Mouse (Mus musculus): ENCODE data around the gene Tcf7.

Tcf7 gene

GRCm38 (mm10) chr11:52268104-52268835 lies 14.5 kb downstream of the Tcf7 start:
- no peak for DNase-seq (ENCODE audit: low read depth, low spot score)

DNA sequence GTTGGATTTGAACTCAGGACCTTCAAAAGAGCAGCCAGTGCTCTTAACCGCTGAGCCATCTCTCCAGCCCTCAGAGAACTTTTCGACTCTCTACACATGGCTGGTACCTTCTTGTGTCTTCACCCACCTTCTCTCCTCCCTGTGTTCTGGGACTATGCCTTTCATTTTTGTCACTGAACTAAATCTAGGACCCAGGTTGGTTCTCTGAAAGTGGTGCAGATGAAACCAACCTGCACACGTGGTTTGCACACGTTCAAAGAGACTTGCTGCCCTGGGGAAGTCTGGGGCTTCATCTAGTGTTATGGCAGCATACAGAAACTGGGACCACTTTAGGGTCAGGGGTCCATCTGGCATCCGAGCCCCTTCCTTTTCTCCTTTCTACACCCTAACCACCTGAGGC lies 15.5 kb downstream of the Tcf7 start:
- DNase-seq (ENCODE audit: low read depth, low spot score) = no peak

DNA sequence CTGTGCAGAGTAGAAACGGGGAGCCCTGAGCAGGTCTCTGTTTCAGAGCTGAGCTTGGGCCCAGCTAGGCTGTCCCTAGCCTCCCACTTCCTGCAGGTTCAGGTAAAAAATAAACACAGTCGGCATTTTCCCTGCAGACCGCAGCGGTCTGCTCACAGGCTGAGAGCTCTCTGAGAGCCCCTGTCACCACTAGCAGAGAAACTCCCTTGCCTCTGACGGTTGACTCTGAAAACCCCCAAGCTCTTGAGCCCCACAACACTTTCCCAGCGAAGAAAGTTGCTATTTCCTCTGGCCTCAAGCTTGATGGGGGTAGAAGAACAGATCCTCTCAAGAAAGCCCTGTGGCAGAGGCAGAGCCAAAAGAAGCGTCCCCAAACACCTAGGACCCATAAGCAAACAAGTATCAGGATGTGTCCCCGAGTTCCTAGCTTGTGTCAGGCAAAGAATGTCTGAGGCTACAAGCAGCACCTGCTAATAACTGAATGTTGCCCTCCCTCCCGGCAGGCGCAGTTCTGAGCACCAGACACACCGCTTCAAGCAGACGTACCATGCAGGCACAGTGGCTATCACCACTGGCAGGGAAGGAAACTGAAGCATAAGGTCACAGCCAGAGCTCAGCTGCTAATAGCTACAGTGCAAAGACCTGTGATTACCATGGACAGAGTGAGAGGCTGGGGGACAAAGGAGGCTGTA lies 17.1 kb downstream of the Tcf7 start:
- no peak for DNase-seq (ENCODE audit: low read depth, low spot score)

DNA sequence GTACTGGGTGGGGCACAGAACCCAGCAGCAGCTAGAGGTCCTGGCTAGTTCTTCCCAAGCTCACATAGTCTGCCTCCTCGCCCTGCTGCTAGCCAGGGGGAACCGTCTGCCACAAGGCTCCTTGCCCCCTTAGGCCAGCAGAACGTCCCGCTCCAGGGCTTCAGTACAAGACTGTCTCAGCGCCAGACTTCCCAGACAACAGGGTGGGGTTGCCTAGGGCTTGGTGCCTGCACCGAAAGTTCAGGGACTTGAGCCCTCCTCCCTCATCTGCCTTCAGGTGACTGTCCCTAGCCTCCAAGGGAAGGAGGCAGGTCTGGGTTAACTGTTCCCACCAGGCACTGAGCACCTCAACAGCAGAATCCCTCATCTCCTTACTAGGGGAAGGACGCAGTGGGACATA lies 17.9 kb downstream of the Tcf7 start:
- DNase-seq (ENCODE audit: low read depth, low spot score) = no peak

- no peak for DNase-seq (ENCODE audit: low read depth, low spot score)
Measured at GRCm38 (mm10) chr11:52262338-52262737, 20.5 kb downstream of the Tcf7 start.

DNA sequence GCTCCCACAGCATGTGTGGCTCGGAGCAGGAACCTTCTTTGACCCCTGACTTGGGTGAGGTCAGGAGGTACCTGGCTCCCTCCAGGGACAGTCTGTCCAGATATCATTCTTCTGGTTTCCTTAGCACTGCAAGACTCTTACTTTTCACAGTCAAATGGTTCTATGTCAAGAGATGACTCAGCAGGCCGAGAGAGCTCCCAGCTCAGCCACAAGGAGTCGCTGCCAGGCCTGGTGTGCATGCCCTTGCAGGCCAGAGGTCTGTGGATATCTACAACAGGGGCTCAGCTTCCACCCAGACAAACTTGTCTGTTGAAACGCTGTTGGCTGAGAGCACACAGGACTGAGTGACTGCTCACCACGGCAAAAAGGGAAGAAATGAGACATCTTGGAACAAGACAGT lies 20.9 kb downstream of the Tcf7 start:
- no peak for DNase-seq (ENCODE audit: low read depth, low spot score)

- no peak for DNase-seq (ENCODE audit: low read depth, low spot score)
Measured at GRCm38 (mm10) chr11:52260878-52261277, 21.9 kb downstream of the Tcf7 start.

DNA sequence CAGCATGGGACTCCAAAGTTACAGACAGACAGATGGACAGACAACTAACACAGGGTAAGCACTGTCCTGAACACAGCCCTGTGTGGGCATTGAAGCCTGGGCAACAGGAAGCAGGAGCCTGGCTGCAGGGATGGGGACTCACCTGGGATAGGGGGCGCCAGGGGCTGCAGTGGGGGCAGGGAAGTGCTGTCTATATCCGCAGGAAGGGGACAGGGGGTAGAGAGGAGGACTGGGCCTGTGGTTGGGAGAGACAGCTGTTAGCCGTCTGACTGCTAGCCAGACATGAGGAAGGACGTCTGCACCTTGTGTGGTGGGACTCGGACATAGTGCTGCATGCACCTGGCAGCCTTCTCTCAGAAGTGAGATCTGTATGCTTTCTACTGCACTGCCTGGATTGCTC lies 24.1 kb downstream of the Tcf7 start:
- DNase-seq (ENCODE audit: low read depth, low spot score) = no peak

DNA sequence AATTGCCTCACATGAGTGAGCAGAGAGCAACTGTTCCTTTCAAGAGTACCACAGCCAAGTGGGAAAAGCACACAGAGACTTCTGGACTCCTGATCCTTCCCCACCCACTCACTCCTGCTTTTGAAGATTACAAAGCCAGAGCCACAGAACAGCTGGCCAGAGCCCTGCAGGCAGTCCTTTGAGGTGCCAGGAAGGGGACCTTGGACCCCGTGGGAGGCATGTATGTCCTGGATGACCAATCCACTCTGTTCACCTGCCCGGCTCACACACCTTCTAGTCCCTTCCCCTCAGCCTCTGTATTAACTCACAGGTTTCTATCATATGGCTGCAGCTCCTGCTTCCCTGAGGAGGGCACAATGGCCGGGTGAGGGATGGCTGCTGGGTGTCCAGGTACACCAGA lies 25.4 kb downstream of the Tcf7 start:
- DNase-seq (ENCODE audit: low read depth, low spot score) = no peak

- no peak for DNase-seq (ENCODE audit: low read depth, low spot score)
Measured at GRCm38 (mm10) chr11:52255077-52255476, 27.7 kb downstream of the Tcf7 start.

- DNase-seq (ENCODE audit: low read depth, low spot score) = peak; percentile 34
Measured at GRCm38 (mm10) chr11:52253674-52254375, 29.0 kb downstream of the Tcf7 start.

DNA sequence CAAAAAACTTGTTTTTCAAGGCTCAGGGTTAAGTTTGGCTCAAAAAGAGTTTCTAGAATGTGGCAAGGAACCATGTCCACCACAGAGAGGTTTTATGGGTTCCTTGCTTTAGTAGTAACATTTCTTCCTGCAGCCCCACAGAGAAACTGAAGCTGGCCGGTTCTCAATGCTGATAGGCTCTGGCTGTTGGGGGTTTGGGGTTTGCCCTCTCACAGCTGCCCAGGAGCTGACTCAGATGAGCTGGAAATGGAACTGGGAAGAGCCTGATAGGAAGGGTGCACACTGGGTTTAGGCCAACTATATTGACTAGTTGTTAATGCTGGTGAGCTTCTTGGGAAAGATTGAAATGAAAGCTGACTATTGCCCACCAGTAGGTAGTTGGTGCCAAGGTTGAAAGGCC lies 30.1 kb downstream of the Tcf7 start:
- DNase-seq (ENCODE audit: low read depth, low spot score) = no peak

DNA sequence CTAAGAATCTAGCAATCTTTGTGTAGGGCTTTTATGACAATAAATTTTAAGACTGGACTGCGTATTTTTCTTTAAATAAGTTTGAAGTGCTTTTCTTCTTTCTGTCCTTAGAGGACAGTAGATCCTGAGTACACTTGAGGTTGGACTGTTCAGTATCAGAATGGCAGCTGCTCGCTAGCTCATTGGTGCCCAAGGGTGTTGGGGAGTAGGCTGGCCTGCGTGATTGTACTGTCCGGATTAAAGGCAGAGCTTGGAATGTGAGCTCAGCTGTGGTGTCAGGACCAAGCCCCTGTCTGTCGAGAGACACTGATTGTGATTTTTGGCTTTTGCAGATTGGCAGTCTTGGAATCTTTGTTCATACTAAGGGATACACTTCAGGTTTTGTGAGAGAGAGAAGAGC lies 31.0 kb downstream of the Tcf7 start:
- DNase-seq (ENCODE audit: low read depth, low spot score) = no peak

DNA sequence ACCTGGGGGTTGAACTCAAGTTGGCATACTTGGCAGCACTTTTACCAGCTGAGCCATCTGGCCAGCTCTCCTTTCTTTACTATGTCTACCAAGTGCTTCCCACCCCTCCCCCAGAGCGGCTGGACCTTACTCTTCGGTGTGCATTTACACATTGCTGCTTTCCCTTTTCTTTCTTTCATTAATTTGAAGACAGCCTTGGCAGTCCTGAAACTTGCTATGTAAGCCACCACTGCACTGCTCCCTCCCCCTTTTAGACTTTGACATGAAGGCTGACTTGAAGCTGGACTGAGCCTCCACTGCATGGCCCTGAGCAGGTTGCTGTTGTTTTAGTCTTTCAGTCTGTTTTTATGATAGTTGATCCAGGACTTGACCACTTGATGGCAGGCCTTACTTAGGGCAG lies 33.4 kb downstream of the Tcf7 start:
- DNase-seq (ENCODE audit: low read depth, low spot score) = no peak

DNA sequence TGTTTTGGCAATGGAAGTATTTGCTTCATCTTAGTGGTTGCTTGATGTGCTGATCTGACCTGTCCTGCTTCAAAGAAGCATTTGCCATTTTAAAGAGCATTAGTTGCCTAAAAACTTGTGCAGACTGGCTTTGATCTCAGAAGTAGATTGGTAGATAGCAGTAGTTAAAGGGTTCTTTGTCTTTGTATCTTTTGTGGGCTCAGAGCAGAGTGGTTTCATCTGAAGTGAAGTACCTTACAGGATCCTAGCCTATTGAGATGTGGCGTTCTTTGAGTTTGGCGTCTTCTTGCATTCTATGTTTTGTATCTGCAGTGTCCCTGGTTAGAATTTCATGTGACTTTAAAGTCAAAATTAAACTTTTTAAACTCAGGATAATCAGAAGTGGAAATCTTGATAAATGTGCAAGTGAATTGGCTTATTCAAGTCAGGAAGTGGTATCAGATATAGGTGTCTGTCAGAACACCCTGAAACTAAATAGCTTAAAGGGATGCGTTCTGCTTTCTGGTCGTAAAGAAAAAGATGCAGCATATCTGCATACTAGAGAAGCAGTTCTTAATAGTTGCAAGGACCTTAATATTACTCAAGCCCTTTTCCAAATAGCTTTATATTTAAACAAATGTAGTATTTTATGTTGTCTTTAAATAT lies 41.8 kb downstream of the Tcf7 start:
- DNase-seq (ENCODE audit: low read depth, low spot score) = no peak

DNA sequence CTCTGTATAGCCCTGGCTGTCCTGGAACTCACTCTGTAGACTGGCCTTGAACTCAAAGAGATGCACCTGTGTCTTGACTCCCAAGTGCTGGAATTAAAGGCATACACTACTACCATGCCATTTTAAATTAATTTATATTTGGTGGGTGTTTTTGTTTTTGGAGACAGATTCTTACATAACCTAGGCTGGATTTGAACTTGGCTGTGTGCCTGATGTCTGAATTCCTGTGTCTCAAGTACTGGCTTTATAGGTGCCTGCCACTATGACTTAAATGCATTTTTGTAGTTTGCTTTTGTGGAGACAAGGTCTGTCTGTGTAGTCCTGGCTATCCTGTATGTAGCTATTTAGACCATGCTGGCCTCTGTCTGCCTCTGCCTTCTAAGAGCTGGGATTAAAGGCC lies 48.3 kb downstream of the Tcf7 start:
- no peak for DNase-seq (ENCODE audit: low read depth, low spot score)

- DNase-seq (ENCODE audit: low read depth, low spot score) = no peak
Measured at GRCm38 (mm10) chr11:52233906-52234305, 48.9 kb downstream of the Tcf7 start.

- no peak for DNase-seq (ENCODE audit: low read depth, low spot score)
Measured at GRCm38 (mm10) chr11:52233043-52233653, 49.7 kb downstream of the Tcf7 start.

DNA sequence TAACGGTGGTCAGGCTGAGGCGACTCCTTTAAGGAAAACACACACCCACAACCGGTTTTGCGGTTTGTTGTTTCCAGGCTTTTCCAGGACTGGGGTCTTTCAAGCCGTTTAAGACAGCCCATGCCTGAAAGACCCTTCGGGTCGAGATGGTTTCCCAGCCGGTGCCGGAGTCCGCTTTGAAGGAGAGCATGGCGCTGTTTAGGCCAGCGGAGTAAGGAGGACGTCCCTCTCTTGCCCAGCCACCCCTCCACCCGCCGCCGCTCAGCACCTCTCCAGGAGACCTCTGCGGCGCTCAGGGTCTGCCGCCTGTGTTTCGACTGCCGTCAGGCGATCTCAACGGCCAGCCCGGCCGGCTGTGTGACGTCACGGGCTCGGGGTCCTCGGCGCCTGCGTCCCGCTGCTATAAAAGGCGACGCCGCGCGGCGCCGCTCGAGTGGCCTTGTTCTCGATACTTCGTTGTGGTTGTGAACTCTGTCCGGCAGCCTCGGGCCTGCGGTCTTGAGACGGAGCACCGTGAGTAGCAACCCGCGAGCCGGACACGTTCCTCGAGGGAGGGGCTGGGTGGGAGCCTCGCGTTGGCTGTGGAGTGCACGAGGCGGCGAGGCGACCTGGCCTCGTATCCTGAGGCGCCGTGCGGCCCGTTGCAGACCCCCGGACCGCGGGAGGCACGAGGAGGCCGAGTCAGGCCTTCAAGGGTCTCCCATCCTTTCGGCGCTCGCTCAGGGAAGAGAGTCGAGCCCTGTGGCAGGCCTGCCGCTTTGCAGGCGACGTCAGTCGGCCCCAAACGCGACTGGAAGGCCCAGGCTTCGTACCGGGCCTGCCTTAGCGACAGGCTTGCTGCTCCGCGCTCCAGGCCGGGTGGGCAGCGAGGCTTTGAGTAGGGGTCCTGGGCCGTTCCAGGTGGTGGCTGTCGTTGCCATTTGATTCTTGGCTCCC lies 50.9 kb downstream of the Tcf7 start, which contains the start of gene Skp1a:
TSS of gene Skp1a (plus strand) at position 390 of the 936 bp plus-strand sequence.
- DNase-seq (ENCODE audit: low read depth, low spot score) = peak; percentile 84

DNA sequence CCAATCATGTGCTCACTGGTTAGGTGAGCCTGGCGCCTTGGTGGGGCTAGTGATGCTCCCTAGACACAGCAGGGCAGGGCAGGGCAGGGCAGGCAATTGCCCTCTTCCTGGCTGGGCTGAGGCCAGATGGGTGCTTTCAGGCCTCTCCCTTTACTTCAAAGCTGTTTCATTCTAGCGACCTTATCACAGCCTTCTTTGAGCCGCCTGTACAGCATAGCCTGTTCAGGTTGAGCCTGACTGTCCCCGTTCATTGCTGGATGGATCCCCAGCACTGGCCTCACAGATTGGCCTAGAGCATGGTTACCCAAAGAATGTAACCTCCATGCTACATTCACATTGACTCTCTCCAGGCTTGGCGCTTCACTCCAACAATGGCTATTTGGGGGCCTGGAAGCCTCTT lies 52.1 kb downstream of the Tcf7 start:
- no peak for DNase-seq (ENCODE audit: low read depth, low spot score)

Data from retina, adult 2 months (tissue).